Mouse (Mus musculus): ENCODE results near the gene Camk2b. TPM values are rescaled to one million over a fixed set of nuclear protein-coding genes. Genes with fewer than 3 reads are reported as not detected.

Camk2b gene
- polyA plus RNA-seq, 1 experiment = 0.03 TPM

- TF ChIP-seq GATA1 (IDR thresholded peaks at IDR 0.05; ENCODE audit: low read length) = no peak
These were observed 65.0 kb downstream of the Camk2b start for GRCm38 (mm10) chr11:6000961-6001682.

DNA sequence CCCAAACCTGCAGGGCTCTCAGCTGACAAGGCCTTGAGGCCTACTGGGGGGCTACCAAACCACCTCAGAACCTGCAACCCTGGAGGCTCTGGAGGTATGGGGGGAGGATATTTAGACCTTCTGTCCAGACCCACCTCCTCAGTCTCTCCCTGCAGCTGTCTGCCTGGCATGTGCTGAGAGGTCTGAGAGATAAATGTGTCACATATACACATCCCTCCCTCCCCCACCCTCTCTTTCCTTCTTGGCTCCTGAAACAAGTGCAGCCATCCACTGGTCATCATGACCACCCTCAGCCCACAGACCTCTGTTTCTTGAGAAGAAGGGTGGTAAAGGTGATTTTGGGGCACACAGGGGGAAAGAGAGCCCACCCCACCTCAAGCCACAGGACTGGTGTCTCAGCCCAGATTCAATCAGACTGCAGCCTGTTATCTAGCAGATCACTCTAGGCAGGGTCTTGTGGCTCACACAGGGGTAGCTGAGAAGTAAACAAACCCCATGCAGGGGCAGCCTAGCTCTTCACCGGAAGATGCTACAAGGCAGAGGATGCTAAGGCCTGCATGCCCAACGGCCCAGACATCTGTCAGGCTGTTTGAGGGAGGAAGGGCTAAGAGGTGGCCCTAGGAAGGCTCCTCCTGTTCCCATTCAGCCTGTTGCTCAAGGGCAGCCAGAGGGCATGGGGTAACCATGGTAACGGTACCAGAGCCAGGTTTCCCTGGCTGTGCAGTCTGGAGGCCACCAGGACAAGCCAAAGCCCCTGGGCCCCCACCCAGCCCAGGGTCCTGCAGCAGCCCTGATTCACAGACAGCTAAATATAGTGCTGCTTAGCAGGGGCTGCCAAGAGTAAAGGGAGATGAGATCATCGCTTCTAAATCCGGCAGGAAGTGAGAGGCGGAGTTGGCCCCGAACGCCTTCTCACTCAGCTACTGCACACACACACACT is 66.1 kb downstream of the Camk2b start:
- no peak for TF ChIP-seq GATA1 (IDR thresholded peaks at IDR 0.05; ENCODE audit: low read length)

GRCm38 (mm10) chr11:5998472-5998871 is 67.7 kb downstream of the Camk2b start:
- no peak for TF ChIP-seq GATA1 (IDR thresholded peaks at IDR 0.05; ENCODE audit: low read length)

DNA sequence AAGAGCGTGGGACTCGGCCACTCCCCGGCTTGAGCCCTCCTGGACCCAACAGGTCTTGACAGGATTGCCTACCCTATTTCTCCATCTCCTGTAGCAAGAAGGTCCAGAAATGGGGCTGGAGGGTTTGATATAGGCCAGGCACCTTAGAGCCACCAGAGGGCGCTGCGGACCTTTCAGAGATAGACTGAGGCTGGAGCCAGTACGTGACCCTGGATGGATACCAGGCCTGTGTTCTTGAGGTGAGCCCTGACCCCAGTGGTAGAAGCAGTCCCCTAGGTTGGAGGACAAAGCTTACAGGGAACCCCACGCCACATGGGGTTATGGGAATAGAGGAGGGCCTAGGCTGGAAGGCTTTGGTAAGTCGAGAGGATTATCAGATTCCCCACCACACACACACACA is 70.2 kb downstream of the Camk2b start:
- no peak for TF ChIP-seq GATA1 (IDR thresholded peaks at IDR 0.05; ENCODE audit: low read length)

DNA sequence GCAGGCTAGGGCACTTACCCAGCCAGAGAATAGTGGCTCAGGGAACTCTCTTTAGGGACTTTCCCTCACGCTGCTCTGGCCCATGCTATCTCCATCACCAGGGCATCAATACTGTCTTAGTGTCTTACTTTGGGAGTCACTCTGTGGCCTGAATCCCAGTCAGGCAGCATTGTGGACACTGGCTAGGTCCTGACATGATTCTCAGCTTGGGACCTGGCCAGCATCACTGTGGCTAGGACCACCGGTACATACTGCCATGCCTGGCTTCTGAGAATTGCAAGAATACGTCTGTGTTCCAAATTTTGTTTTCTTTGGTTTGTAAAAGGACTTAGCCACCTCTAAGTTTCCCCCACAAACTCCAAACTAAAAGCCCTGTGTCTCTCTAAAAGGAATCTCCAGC is 71.3 kb downstream of the Camk2b start:
- no peak for TF ChIP-seq GATA1 (IDR thresholded peaks at IDR 0.05; ENCODE audit: low read length)

DNA sequence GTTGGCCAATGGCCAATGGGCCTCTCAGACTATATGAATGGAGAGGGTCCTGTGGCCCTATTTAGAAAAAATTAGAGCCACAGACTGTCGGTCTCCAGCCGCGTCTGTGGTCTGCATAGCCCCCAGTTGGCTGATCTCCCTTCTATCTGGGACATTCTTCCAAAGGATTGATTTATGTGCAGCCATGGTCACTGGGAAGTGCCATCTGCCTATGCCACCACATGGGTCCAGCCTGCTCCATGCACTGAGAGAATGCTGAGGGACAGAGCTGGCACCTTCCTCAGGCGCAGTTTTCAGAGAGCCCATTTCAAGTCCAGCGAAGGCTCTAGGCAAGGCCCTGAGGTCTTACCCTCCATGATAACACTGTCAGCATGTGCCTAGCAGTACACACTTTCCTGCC is 72.0 kb downstream of the Camk2b start:
- TF ChIP-seq GATA1 (IDR thresholded peaks at IDR 0.05; ENCODE audit: low read length) = no peak

- no peak for TF ChIP-seq GATA1 (IDR thresholded peaks at IDR 0.05; ENCODE audit: low read length)
These were observed 75.3 kb downstream of the Camk2b start for GRCm38 (mm10) chr11:5990910-5991309.

DNA sequence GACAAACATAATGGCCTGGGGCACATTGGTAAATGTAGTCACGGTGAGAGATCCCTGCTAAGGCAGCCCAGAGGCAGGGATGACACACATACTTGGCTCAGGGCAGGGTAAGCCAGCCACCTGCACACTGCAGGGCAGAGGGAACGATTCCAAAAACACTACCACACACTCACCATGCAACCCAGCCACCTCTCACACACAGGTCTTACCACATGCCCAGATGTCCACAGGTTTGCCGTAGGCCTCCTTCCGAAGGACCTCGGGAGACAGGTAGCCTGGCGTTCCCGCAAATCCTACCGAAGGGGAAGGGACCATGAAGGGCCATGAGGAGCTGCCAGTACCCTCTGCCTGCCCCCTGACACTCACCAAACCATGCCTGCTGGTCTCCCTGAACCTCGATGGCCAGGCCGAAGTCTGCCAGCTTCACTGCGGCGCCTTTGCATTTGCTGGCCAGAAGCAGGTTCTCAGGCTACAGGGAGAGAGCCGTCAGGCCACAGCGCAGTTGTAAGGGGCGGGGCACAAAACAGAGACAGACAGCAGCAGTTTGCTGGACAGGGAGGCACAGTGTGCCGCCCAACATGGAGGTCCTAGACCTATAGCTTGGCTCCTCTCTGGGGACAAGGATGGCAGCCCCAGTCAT is 76.1 kb downstream of the Camk2b start:
- TF ChIP-seq GATA1 (IDR thresholded peaks at IDR 0.05; ENCODE audit: low read length) = no peak

DNA sequence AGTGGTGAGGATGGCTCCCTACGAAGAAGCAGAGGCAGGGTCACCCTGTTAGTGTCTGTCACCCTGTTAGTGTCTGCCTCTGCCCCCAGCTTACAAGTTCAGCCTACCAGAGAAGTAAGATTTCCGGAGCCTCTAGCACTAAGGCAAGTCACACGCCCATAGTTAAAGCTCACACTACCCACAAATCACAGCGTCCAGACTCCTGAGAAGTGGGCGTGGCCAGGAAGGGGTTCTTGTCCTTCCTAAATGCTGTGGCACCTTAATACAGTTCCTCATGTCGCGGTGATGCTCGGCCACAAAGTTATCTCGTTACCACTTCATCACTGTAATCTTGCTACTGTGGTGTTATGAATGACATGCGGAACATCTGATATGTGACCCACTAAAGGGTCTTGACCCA is 78.0 kb downstream of the Camk2b start:
- no peak for TF ChIP-seq GATA1 (IDR thresholded peaks at IDR 0.05; ENCODE audit: low read length)

GRCm38 (mm10) chr11:5983629-5984028 is 82.5 kb downstream of the Camk2b start:
- no peak for TF ChIP-seq GATA1 (IDR thresholded peaks at IDR 0.05; ENCODE audit: low read length)

GRCm38 (mm10) chr11:5981323-5981722 is 84.8 kb downstream of the Camk2b start:
- TF ChIP-seq GATA1 (IDR thresholded peaks at IDR 0.05; ENCODE audit: low read length) = no peak

GRCm38 (mm10) chr11:5980561-5980960 is 85.6 kb downstream of the Camk2b start:
- no peak for TF ChIP-seq GATA1 (IDR thresholded peaks at IDR 0.05; ENCODE audit: low read length)

DNA sequence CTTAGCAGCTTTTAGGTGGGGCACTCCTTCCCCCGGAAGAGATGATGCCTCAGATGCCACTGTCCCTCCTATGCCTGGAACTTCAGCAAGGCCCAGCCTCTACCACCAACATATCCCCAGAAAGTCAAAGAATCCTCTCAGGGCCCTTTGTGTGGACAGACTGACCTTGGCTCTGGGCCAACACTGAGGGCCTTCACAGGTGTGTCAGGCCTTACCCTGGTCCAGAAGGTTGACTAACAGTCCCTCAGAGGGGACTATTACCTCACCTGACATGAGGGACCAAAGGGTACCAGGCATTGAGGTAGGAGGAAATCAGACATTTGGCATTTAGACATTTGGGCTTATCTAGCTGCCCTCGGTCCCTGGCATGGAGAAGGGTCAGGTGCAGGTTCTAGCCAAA is 86.1 kb downstream of the Camk2b start:
- TF ChIP-seq GATA1 (IDR thresholded peaks at IDR 0.05; ENCODE audit: low read length) = no peak

- TF ChIP-seq GATA1 (IDR thresholded peaks at IDR 0.05; ENCODE audit: low read length) = no peak
These were observed 87.1 kb downstream of the Camk2b start for GRCm38 (mm10) chr11:5979088-5979487.

GRCm38 (mm10) chr11:5976106-5976505 is 90.1 kb downstream of the Camk2b start:
- TF ChIP-seq GATA1 (IDR thresholded peaks at IDR 0.05; ENCODE audit: low read length) = no peak

GRCm38 (mm10) chr11:5975068-5975467 is 91.1 kb downstream of the Camk2b start:
- no peak for TF ChIP-seq GATA1 (IDR thresholded peaks at IDR 0.05; ENCODE audit: low read length)

All from G1E-ER4 (cell line).